Mouse (Mus musculus) MEL (cell line): Measurements from ENCODE around the gene Wsb2. TPM values are rescaled to one million over a fixed set of nuclear protein-coding genes. Genes with fewer than 3 reads are reported as not detected.

ENCODE experiments used
- DNase-seq: peaks from one replicate; pipeline ENCODE4 v3.0.0; 2011; ENCODE audit warnings: low read depth, low spot score
- H3K27ac ChIP-seq: 2 replicates; pipeline ENCODE4 v1.5.1; 2012; ENCODE audit warnings: low read depth, mild to moderate bottlenecking, control low read depth, low read length, moderate library complexity; ENCODE audit not compliant: control insufficient read depth
- H3K27me3 ChIP-seq, 2 experiments: fragments of 150-350 bp in 1 of 2; sonication (generic) in 1 of 2; 2 replicates each; pipeline ENCODE4 v1.6.1; 2012; ENCODE audit warnings: low read length in 2 of 2, mild to moderate bottlenecking in 2 of 2, improper control_type of control experiment in 1 of 2, moderate library complexity in 1 of 2; ENCODE audit not compliant: insufficient read depth in 2 of 2, control insufficient read depth in 1 of 2
- H3K36me3 ChIP-seq, 2 experiments: 2 replicates each; pipeline ENCODE4 v1.6.1; 2012 to 2014; ENCODE audit warnings: low read length in 2 of 2, improper control_type of control experiment in 1 of 2, inconsistent platforms in 1 of 2, mild to moderate bottlenecking in 1 of 2; ENCODE audit not compliant: insufficient read depth in 2 of 2, control insufficient read depth in 1 of 2
- H3K4me1 ChIP-seq, 2 experiments: fragments of 150-350 bp in 1 of 2; sonication (generic) in 1 of 2; 2 replicates each; pipeline ENCODE4 v1.6.1; 2012; ENCODE audit warnings: low read length in 2 of 2, improper control_type of control experiment in 1 of 2, mild to moderate bottlenecking in 1 of 2; ENCODE audit not compliant: insufficient read depth in 2 of 2, control insufficient read depth in 1 of 2
- H3K4me3 ChIP-seq, 2 experiments: fragments of 150-350 bp in 1 of 2; sonication (generic) in 1 of 2; 2 replicates each; pipeline ENCODE4 v1.5.1; 2012; ENCODE audit warnings: low read depth in 2 of 2, low read length in 2 of 2, mild to moderate bottlenecking in 2 of 2, moderate library complexity in 2 of 2, control low read depth in 1 of 2, improper control_type of control experiment in 1 of 2; ENCODE audit not compliant: control insufficient read depth in 1 of 2, insufficient read depth in 1 of 2
- H3K79me2 ChIP-seq: 2 replicates; pipeline ENCODE4 v1.6.1; 2012; ENCODE audit warnings: mild to moderate bottlenecking, low read length, moderate library complexity; ENCODE audit not compliant: control insufficient read depth, poor library complexity, insufficient read depth
- H3K9ac ChIP-seq: 2 replicates; pipeline ENCODE4 v1.6.1; 2012; ENCODE audit warnings: low read depth, mild to moderate bottlenecking, control low read depth, low read length, moderate library complexity; ENCODE audit not compliant: control insufficient read depth, poor library complexity, severe bottlenecking
- H3K9me3 ChIP-seq: fragments of 150-350 bp; sonication (generic); replicated peaks from 2 replicates; pipeline ENCODE4 v1.6.1; 2012; ENCODE audit warnings: mild to moderate bottlenecking, low read length, improper control_type of control experiment, moderate library complexity; ENCODE audit not compliant: insufficient read depth
- BHLHE40 ChIP-seq: IDR thresholded peaks from 2 replicates; pipeline ENCODE4 v1.6.1; 2012; ENCODE audit warnings: low read depth, mild to moderate bottlenecking, inconsistent platforms, low read length, improper control_type of control experiment, borderline replicate concordance
- E2F4 ChIP-seq: IDR thresholded peaks from 2 replicates; pipeline ENCODE4 v1.6.1; 2011; ENCODE audit warnings: low read depth, low read length, improper control_type of control experiment, borderline replicate concordance
- ELF1 ChIP-seq: IDR thresholded peaks from 2 replicates; pipeline ENCODE4 v1.6.1; 2014; ENCODE audit warnings: low read depth, mild to moderate bottlenecking, inconsistent platforms, low read length, improper control_type of control experiment, moderate library complexity
- EP300 ChIP-seq, 2 experiments: IDR thresholded peaks; 2 replicates each; pipeline ENCODE4 v1.6.1; 2011; ENCODE audit warnings: improper control_type of control experiment in 2 of 2, low read length in 2 of 2, low read depth in 1 of 2, mild to moderate bottlenecking in 1 of 2
- HCFC1 ChIP-seq: IDR thresholded peaks from 2 replicates; pipeline ENCODE4 v1.6.1; 2012; ENCODE audit warnings: low read depth, mild to moderate bottlenecking, inconsistent platforms, low read length, improper control_type of control experiment, moderate library complexity
- KAT2A ChIP-seq: conservative IDR thresholded peaks from 2 replicates; pipeline ENCODE4 v1.6.1; 2012; ENCODE audit warnings: low read depth, low read length, improper control_type of control experiment, inconsistent platforms
- MAFK ChIP-seq: IDR thresholded peaks from 2 replicates; pipeline ENCODE4 v1.6.1; 2011; ENCODE audit warnings: low read depth, mild to moderate bottlenecking, low read length, improper control_type of control experiment, borderline replicate concordance
- MAZ ChIP-seq: IDR thresholded peaks from 2 replicates; pipeline ENCODE4 v1.6.1; 2012; ENCODE audit warnings: low read depth, mild to moderate bottlenecking, inconsistent platforms, low read length, improper control_type of control experiment
- MYC ChIP-seq: IDR thresholded peaks from 2 replicates; pipeline ENCODE4 v1.6.1; 2011; ENCODE audit warnings: low read depth, mild to moderate bottlenecking, low read length, improper control_type of control experiment, moderate library complexity
- POLR2A ChIP-seq, 2 experiments: IDR thresholded peaks; 2 replicates each; pipeline ENCODE4 v1.6.1; 2011 to 2012; ENCODE audit warnings: low read length in 2 of 2, mild to moderate bottlenecking in 2 of 2, control low read depth in 1 of 2, improper control_type of control experiment in 1 of 2, low read depth in 1 of 2, moderate library complexity in 1 of 2; ENCODE audit not compliant: control insufficient read depth in 1 of 2, insufficient read depth in 1 of 2, poor library complexity in 1 of 2
- RAD21 ChIP-seq: IDR thresholded peaks from 2 replicates; pipeline ENCODE4 v1.6.1; 2011; ENCODE audit warnings: mild to moderate bottlenecking, low read depth, low read length, improper control_type of control experiment
- USF1 ChIP-seq: IDR thresholded peaks from 2 replicates; pipeline ENCODE4 v1.6.1; 2014; ENCODE audit warnings: low read depth, mild to moderate bottlenecking, inconsistent platforms, low read length, improper control_type of control experiment, moderate library complexity
- USF2 ChIP-seq, 2 experiments: IDR thresholded peaks; 2 replicates each; pipeline ENCODE4 v1.6.1; 2011 to 2012; ENCODE audit warnings: improper control_type of control experiment in 2 of 2, low read length in 2 of 2, borderline replicate concordance in 1 of 2, inconsistent platforms in 1 of 2, low read depth in 1 of 2, mild to moderate bottlenecking in 1 of 2; ENCODE audit not compliant: insufficient read depth in 1 of 2
- ZNF384 ChIP-seq: IDR thresholded peaks from 2 replicates; pipeline ENCODE4 v1.6.1; 2012; ENCODE audit warnings: low read depth, mild to moderate bottlenecking, inconsistent platforms, low read length, improper control_type of control experiment
- polyA plus RNA-seq, 2 experiments: library from polyadenylated mRNA; stranded (reverse) in 1 of 2; unstranded in 1 of 2; fragments of >175 nt in 1 of 2; fragments of >200 nt in 1 of 2; gene quantifications; 2 replicates each; pipeline versions ENCODE4 v1.2.1 to v1.2.4; 2012; ENCODE audit warnings: low replicate concordance in 2 of 2, low read depth in 1 of 2; ENCODE audit not compliant: insufficient read length in 2 of 2, insufficient read depth in 1 of 2, missing spikeins in 1 of 2
- total RNA-seq: library from RNA; depleted of rRNA; stranded (reverse); fragments of 300-350 nt; gene quantifications from 2 replicates; pipeline ENCODE4 v1.2.3, GENCODE M21; 2012; rRNA removed

Gene Wsb2
- total and polyA plus RNA-seq, 3 experiments, result 32.9 to 56.9 TPM; not detected in 1

DNA sequence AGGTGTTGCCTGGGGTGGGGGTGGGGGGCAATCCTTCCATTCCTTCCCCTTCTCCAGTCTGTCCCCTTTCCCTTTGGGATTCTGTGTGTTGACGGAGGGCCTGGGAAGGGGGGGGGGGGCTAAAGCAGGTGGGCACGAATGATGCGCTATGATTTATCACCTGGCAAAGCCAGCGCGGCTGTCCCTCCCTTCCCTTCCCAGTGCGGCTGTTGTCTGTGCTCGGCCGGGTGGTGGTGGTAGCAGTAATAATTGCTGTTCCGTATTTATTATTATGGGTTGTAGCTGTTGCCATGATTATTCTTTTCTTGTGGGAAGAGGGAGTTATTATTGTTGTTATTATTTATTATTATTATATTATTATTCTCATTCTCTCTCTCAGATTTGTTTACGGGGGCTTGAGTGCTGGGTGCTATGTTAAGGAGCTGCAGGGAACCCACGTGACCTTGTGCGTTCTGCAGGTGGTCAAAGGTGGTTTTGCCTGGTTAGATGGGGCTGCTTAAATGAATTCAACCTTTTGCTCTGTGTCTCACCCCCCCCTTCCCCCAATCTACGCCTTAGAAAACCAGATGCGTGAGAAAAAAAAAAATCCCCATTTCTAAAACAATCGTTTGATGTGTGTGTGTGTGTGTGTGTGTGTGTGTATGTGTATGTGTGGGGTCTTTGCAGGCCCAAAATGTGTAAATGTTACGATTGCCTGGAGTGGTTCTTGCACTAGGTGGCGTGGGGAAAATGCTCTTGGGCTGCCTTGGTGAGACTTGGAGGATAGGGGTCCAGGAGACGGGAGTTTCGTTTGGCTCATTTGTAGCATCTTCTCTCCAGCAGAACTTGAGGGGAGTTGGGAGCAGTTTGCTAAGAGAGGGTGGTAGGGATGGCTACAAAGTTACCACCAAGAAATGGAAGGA, 58.2 kb downstream of the Wsb2 start:
- no peaks in the 10 kb centered on the region for H3K79me2 ChIP-seq
- H3K36me3 ChIP-seq, result no peaks in the 10 kb centered on the region
- TF ChIP-seq USF1 (no peak), HCFC1 (no peak), ELF1 (no peak), BHLHE40 (no peak), POLR2A (IDR thresholded peaks at IDR 0.05; ENCODE audit: control insufficient read depth in 1 of 2, insufficient read depth in 1 of 2, low read depth in 1 of 2, low read length in 2 of 2, poor library complexity in 1 of 2) (no peak), MYC (no peak), MAFK (no peak), ZNF384 (no peak), USF2 (IDR thresholded peaks at IDR 0.05; ENCODE audit: borderline replicate concordance in 1 of 2, insufficient read depth in 1 of 2, low read depth in 1 of 2, low read length in 2 of 2) (no peak), RAD21 (no peak), KAT2A (no peak), MAZ (no peak)
- no peaks in the 10 kb centered on the region for H3K9me3 ChIP-seq
- no peaks in the 10 kb centered on the region for H3K27me3 ChIP-seq
- no peak overlapping the region for H3K4me3 ChIP-seq
- H3K27ac ChIP-seq, result no peak overlapping the region
- H3K4me1 ChIP-seq, result no peaks in the 10 kb centered on the region
- H3K9ac ChIP-seq, result no peak overlapping the region
- DNase-seq, result no peak

DNA sequence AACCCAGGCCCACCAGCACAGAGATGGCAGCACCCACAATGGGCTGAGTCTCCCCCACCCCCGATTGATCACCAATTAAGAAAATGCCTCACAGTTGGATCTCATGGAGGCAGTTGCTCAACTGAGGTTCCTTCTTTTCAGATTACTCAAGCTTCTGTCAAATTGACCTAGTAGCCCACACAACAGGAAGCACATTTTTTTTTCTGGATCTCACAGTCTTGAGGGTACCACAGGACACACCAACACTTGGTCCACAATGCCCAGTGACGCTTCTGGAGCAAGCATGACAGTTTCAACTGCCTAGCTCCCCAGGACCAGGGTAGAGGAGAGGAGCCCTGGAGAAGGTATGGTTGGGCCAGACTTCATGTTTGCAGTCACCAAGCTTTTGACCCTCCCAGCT, 60.3 kb downstream of the Wsb2 start:
- no peaks in the 10 kb centered on the region for H3K79me2 ChIP-seq
- no peak overlapping the region for H3K27ac ChIP-seq
- no peak for DNase-seq
- no peak overlapping the region for H3K9ac ChIP-seq
- H3K36me3 ChIP-seq, result no peaks in the 10 kb centered on the region
- no peaks in the 10 kb centered on the region for H3K27me3 ChIP-seq
- H3K4me1 ChIP-seq, result no peaks in the 10 kb centered on the region
- no peaks in the 10 kb centered on the region for H3K9me3 ChIP-seq
- no peak overlapping the region for H3K4me3 ChIP-seq
- TF ChIP-seq E2F4, result no peak
- no peak for TF ChIP-seq EP300 (IDR thresholded peaks at IDR 0.05; ENCODE audit: low read depth in 1 of 2, low read length in 2 of 2)
- TF ChIP-seq ZNF384, result no peak

Other genes with a start within 250 kb of the Wsb2 start
- 64.6 and 67.8 TPM in 2 replicates for gene Suds3, start 241.2 kb upstream of the Wsb2 start, total RNA-seq
- 100 to 1,000 TPM in 1 of 2 experiments, not detected in 1; 102 TPM for gene Suds3, start 241.2 kb upstream of the Wsb2 start, polyA plus RNA-seq
- 32.1 and 33.7 TPM in 2 replicates for gene Taok3, start 237.2 kb upstream of the Wsb2 start, total RNA-seq
- gene Taok3, start 237.2 kb upstream of the Wsb2 start, polyA plus RNA-seq, result 10 to 100 TPM in 1 of 2 experiments, not detected in 1; 79.2 TPM
- 558 and 572 TPM in 2 replicates for gene Pebp1, start 69.7 kb upstream of the Wsb2 start, total RNA-seq
- 100 to 1,000 TPM in 1 of 2 experiments, not detected in 1; 568 TPM for gene Pebp1, start 69.7 kb upstream of the Wsb2 start, polyA plus RNA-seq
- 4.3 and 5.3 TPM in 2 replicates for gene Vsig10, start 38.2 kb upstream of the Wsb2 start, total RNA-seq
- gene Vsig10, start 38.2 kb upstream of the Wsb2 start, polyA plus RNA-seq, result 1 to 10 TPM in 1 of 2 experiments, not detected in 1; 8.9 TPM
- 92.5 and 98.9 TPM in 2 replicates for gene Rfc5, start 31.7 kb downstream of the Wsb2 start, total RNA-seq
- 100 to 1,000 TPM in 1 of 2 experiments, not detected in 1; 158 TPM for gene Rfc5, start 31.7 kb downstream of the Wsb2 start, polyA plus RNA-seq
- not detected in 2 replicates for gene Ksr2, start 56.7 kb downstream of the Wsb2 start, total RNA-seq
- gene Ksr2, start 56.7 kb downstream of the Wsb2 start, polyA plus RNA-seq, result not detected